Mouse (Mus musculus) heart, embryonic 11.5 days (tissue): ENCODE measurements around the gene Mea1. TPM values are rescaled to one million over a fixed set of nuclear protein-coding genes. Genes with fewer than 3 reads are reported as not detected.

ENCODE experiments used
- polyA plus RNA-seq: library from polyadenylated mRNA; unstranded; fragments of >200 nt; fragmentation: Nextera tagmentation; extraction: Ambion mirVana; gene quantifications from 2 replicates; pipeline ENCODE4 v1.2.1, GENCODE M21; 2014

The Mea1 gene
- polyA plus RNA-seq, 1 experiment from 2014 or later = 142 TPM

Other genes starting within 250 kb of the Mea1 start
- gene Crip3, start 249.9 kb upstream of the Mea1 start, polyA plus RNA-seq = 0.39 and 0.97 TPM in 2 replicates
- gene Slc22a7, start 240.3 kb upstream of the Mea1 start, polyA plus RNA-seq = 0.20 TPM in 1 of 2 replicates, not detected in the other
- 0.04 and 0.07 TPM in 2 replicates for gene Ttbk1, start 191.1 kb upstream of the Mea1 start, polyA plus RNA-seq
- gene Dnph1, start 182.1 kb upstream of the Mea1 start, polyA plus RNA-seq = 27.9 and 28.4 TPM in 2 replicates
- gene Cul9, start 132.4 kb upstream of the Mea1 start, polyA plus RNA-seq = 2.5 and 4.4 TPM in 2 replicates
- 14.6 and 15.0 TPM in 2 replicates for gene Srf, start 122.6 kb upstream of the Mea1 start, polyA plus RNA-seq
- 18.8 and 22.8 TPM in 2 replicates for gene Ptk7, start 49.3 kb upstream of the Mea1 start, polyA plus RNA-seq
- 16.5 and 18.0 TPM in 2 replicates for gene Klc4, start 32.8 kb upstream of the Mea1 start, polyA plus RNA-seq
- 110 and 119 TPM in 2 replicates for gene Mrpl2, start 32.6 kb upstream of the Mea1 start, polyA plus RNA-seq
- gene Cul7, start 28.5 kb upstream of the Mea1 start, polyA plus RNA-seq = 33.6 and 36.2 TPM in 2 replicates
- gene Rrp36, start 4.4 kb upstream of the Mea1 start, polyA plus RNA-seq = 37.0 and 40.8 TPM in 2 replicates
- gene Klhdc3, start 2.1 kb downstream of the Mea1 start, polyA plus RNA-seq = 117 and 143 TPM in 2 replicates
- 52.5 and 63.6 TPM in 2 replicates for gene Ppp2r5d, start 26.3 kb downstream of the Mea1 start, polyA plus RNA-seq
- gene Pex6, start 32.7 kb downstream of the Mea1 start, polyA plus RNA-seq = 9.0 and 9.7 TPM in 2 replicates
- gene Gnmt, start 50.4 kb downstream of the Mea1 start, polyA plus RNA-seq = 0.61 and 1.0 TPM in 2 replicates
- gene Cnpy3, start 73.4 kb downstream of the Mea1 start, polyA plus RNA-seq = 46.5 and 51.9 TPM in 2 replicates
- gene Ptcra, start 84.9 kb downstream of the Mea1 start, polyA plus RNA-seq = 0.24 and 0.34 TPM in 2 replicates
- 43.9 and 45.3 TPM in 2 replicates for gene 2310039H08Rik, start 93.8 kb downstream of the Mea1 start, polyA plus RNA-seq
- gene Rpl7l1, start 103.9 kb downstream of the Mea1 start, polyA plus RNA-seq = 115 and 116 TPM in 2 replicates
- 4.1 and 4.9 TPM in 2 replicates for gene Bicral, start 179.7 kb downstream of the Mea1 start, polyA plus RNA-seq
- gene Tbcc, start 211.9 kb downstream of the Mea1 start, polyA plus RNA-seq = 53.4 and 54.1 TPM in 2 replicates
- gene Prph2, start 231.7 kb downstream of the Mea1 start, polyA plus RNA-seq = not detected in 2 replicates